Mouse (Mus musculus) liver, adult 2 months (tissue): ENCODE results near the gene Clic4.

Experiments used
- CTCF ChIP-seq: fragments of 200-500 bp; IDR thresholded peaks from 2 replicates; pipeline ENCODE4 v1.5.1; 2011; ENCODE audit warnings: low read depth, low read length, control low read depth
- POLR2A ChIP-seq: fragments of 200-500 bp; IDR thresholded peaks from 2 replicates; pipeline ENCODE4 v1.6.1; 2011; ENCODE audit warnings: low read length, control low read depth; ENCODE audit not compliant: insufficient read depth; ENCODE audit errors: extremely low read depth

DNA sequence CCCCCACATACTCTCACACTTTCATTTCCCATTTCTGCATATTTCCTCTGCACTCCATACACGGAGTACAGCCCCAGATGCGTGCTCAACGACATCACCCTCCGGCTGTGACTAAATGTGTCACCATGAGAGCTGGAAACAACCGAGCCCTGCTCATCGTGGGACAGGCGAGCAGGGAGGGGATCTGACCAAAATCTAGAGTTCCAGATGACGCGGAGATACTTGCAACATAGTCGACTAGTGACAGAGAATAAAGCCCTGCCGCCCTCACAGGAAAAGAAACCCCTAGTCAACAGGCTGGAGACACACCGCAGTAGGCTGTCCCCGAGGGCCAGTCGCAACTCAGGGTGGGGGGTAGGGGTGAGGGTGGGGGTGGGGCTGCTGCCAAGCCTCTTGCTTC lies 69.3 kb downstream of the Clic4 start:
- no peak for TF ChIP-seq CTCF
- no peak for TF ChIP-seq POLR2A
